Mouse (Mus musculus): Measurements from ENCODE around the gene Msi2.

- no peak for TF ChIP-seq POLR2A (IDR thresholded peaks at IDR 0.05; ENCODE audit: extremely low read depth, insufficient read depth, low read length)
- TF ChIP-seq CTCF (IDR thresholded peaks at IDR 0.05; ENCODE audit: low read depth, low read length), result no peak
Measured at GRCm38 (mm10) chr11:88707228-88707775, 11.0 kb downstream of the Msi2 start.
